Mouse (Mus musculus) lung, embryonic 15.5 days (tissue): ENCODE data around the gene Cd93. TPM values are rescaled to one million over a fixed set of nuclear protein-coding genes. Genes with fewer than 3 reads are reported as not detected.

Experiments
- ATAC-seq: fragments of 200-750 bp; cut with Nextera tagmentation; 2 replicates; pipeline ENCODE4 v1.8.0; 2017; ENCODE audit warnings: moderate number of reproducible peaks, borderline replicate concordance; ENCODE audit not compliant: low FRiP score, low TSS enrichment; ENCODE audit errors: extremely low read depth
- H3K27ac ChIP-seq: fragments of 300-500 bp; sonication (generic); 2 replicates; pipeline ENCODE4 v1.5.1; 2015; ENCODE audit warnings: moderate library complexity, mild to moderate bottlenecking, inconsistent platforms
- H3K27me3 ChIP-seq: fragments of 300-500 bp; sonication (generic); 2 replicates; pipeline ENCODE4 v1.6.1; 2015; ENCODE audit warnings: inconsistent platforms
- H3K36me3 ChIP-seq: fragments of 300-500 bp; sonication (generic); 2 replicates; pipeline ENCODE4 v1.6.1; 2015; ENCODE audit warnings: inconsistent platforms
- H3K4me1 ChIP-seq: fragments of 300-500 bp; sonication (generic); 2 replicates; pipeline ENCODE4 v1.6.1; 2015; ENCODE audit warnings: inconsistent platforms
- H3K4me2 ChIP-seq: fragments of 300-500 bp; sonication (generic); 2 replicates; pipeline ENCODE4 v1.6.1; 2015; ENCODE audit warnings: inconsistent platforms, mild to moderate bottlenecking, moderate library complexity
- H3K4me3 ChIP-seq: fragments of 300-500 bp; sonication (generic); 2 replicates; pipeline ENCODE4 v1.5.1; 2015; ENCODE audit warnings: mild to moderate bottlenecking, inconsistent platforms
- H3K9ac ChIP-seq: fragments of 300-500 bp; sonication (generic); 2 replicates; pipeline ENCODE4 v1.6.1; 2015; ENCODE audit warnings: inconsistent platforms
- H3K9me3 ChIP-seq: fragments of 300-500 bp; sonication (generic); 2 replicates; pipeline ENCODE4 v1.6.1; 2016; ENCODE audit warnings: inconsistent platforms
- WGBS: fragments of 180-500 bp; shearing (Covaris S2); methylation state at CpG from one replicate; pipeline ENCODE4 v1.1.7; 2015; 5-methylcytosine and 5-hydroxymethylcytosine counted together
- polyA plus RNA-seq: library from polyadenylated mRNA; unstranded; fragments of >200 nt; fragmentation: Nextera tagmentation; extraction: Ambion mirVana; gene quantifications from 2 replicates; pipeline ENCODE4 v1.2.1, GENCODE M21; 2015

The Cd93 gene
- polyA plus RNA-seq, 1 experiment from 2014 or later = 35.4 TPM

DNA sequence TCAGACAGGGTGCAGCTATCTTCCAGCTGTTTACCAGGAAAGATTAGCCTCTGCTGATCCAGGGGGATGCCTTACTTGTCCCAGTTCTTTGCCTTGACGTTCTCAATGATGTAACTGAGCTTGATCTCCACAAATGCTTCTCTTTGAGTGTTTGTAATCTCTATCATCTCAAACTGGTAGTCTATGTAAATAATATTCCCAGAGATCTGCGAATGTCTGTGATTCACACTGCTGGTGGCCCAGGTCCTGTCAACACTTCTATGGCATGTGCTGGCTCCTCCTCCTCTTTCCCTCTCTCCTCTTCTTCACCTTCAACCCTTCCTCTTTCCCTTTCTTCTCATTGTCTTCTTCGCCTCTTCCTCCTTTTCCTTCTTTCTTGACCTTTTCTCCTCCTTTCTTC is 24.2 kb downstream of the Cd93 start:
- Histone ChIP-seq H3K9ac (no peak overlapping the region), H3K36me3 (no peaks in the 10 kb centered on the region), H3K9me3 (no peaks in the 10 kb centered on the region), H3K4me2 (peak overlapping the region; percentile 9; the same call in 1 of the 2 replicates), H3K4me3 (no peak overlapping the region), H3K4me1 (peaks cover 39% of the 10 kb centered on the region), H3K27me3 (no peaks in the 10 kb centered on the region), H3K27ac (peak overlapping the region; percentile 73)
- WGBS = 27% methylated on average over 3 of the region's 3 CpGs
- ATAC-seq = peak; percentile 76; the same call in 1 of the 2 replicates

DNA sequence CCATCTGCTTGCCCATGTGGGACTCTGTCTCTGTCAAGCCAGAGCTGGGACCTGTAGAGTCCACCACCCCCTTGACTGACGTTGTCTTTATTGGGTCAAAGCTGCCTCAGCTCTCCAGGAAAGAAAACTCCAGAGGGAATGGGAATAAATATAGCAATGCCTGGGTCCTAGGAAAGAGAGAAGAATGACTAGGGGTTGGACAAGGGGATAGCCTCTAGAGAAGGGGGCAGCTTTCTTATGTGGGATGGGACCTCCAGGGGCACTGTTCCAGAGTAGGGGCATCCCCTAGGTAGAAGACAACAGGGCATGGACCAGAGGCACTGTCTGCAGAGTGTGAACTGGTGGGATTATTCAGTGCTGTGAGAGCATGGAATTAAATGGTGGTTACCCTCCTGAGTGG is 33.5 kb downstream of the Cd93 start:
- no peaks in the 10 kb centered on the region for H3K9me3 ChIP-seq
- no peak overlapping the region for H3K4me2 ChIP-seq
- H3K27me3 ChIP-seq = no peaks in the 10 kb centered on the region
- no peak overlapping the region for H3K4me3 ChIP-seq
- no peak overlapping the region for H3K27ac ChIP-seq
- ATAC-seq = no peak
- WGBS = 92% methylated on average over 1 of the region's 1 CpGs
- peaks cover 33% of the 10 kb centered on the region for H3K4me1 ChIP-seq
- no peaks in the 10 kb centered on the region for H3K36me3 ChIP-seq
- no peak overlapping the region for H3K9ac ChIP-seq

GRCm38 (mm10) chr2:148409141-148409540 is 34.2 kb downstream of the Cd93 start:
- 11% methylated on average over 9 of the region's 9 CpGs for WGBS
- Histone ChIP-seq H3K9me3 (no peaks in the 10 kb centered on the region), H3K9ac (no peak overlapping the region), H3K27ac (peak overlapping the region; percentile 74), H3K4me1 (peaks cover 35% of the 10 kb centered on the region), H3K4me2 (peak overlapping the region; percentile 78), H3K27me3 (no peaks in the 10 kb centered on the region), H3K4me3 (no peak overlapping the region), H3K36me3 (no peaks in the 10 kb centered on the region)
- peak; percentile 79 for ATAC-seq

- Histone ChIP-seq H3K27me3 (no peaks in the 10 kb centered on the region), H3K9me3 (no peaks in the 10 kb centered on the region), H3K27ac (peak overlapping the region; percentile 74), H3K36me3 (no peaks in the 10 kb centered on the region), H3K4me2 (peak overlapping the region; percentile 78), H3K4me1 (peaks cover 39% of the 10 kb centered on the region), H3K4me3 (peak overlapping the region; percentile 57; the same call in 1 of the 2 replicates), H3K9ac (peak overlapping the region; percentile 62; the same call in 1 of the 2 replicates)
- ATAC-seq = no peak; the same call in 1 of the 2 replicates
- 28% methylated on average over 6 of the region's 6 CpGs for WGBS
Observed at GRCm38 (mm10) chr2:148408761-148409120, 34.6 kb downstream of the Cd93 start.

DNA sequence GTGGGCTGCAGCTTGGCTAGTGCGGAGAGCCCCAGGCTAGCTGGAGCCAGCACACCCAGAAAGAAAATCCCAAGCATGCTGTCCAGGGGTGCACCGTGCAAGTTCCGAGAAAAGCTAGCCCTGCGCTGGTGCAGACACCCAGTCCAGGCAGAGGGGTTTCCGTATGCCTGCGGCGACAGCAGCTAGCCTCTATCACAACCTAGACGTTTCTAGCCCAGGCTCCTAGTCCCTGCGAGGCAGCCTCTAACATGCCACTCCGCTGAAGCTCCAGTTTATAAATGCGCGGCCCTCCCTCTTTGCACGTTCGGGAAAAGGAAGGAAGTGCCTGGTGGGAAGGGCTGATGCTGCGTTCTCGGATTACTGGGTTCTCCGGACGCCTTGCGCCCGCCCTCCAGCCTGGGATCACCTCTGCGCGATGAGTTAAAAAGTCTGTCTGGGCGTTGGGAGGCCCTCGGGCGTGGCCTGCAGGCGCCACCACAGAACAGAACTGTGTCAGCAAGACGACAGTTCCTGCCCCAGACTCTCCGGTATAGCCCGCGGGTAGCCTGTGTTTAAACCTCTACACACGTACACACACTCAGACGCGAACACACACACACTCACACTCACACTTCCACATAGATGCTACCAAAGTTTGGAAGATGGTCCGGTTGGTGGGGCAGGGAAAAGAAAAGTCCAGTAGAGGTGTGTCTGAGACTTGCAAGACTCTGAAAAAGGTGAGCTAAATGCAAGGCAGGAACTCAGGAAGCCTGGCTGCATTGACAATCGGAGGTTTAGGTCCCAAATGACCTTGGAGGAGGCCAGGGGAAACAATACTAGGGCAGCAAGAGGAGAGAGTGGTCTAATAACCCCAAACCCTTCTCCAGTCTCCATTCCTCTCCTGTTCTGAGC is 35.2 kb downstream of the Cd93 start, which contains the start of gene Thbd:
Gene Thbd (minus strand): TSS at position 319 of the 891 bp plus-strand sequence.
- H3K4me3 ChIP-seq = peak within 1 kb of the TSS; percentile 57
- H3K9me3 ChIP-seq = no peaks in the 10 kb centered on the region
- H3K4me2 ChIP-seq = peak within 1 kb of the TSS; percentile 78
- H3K4me1 ChIP-seq = peaks cover 44% of the 10 kb centered on the region
- H3K36me3 ChIP-seq = peaks cover 4% of the 10 kb centered on the region; the same call in 1 of the 2 replicates
- H3K9ac ChIP-seq = peak within 1 kb of the TSS; percentile 62
- 2% methylated on average over 35 of the region's 35 CpGs for WGBS
- H3K27me3 ChIP-seq = no peaks in the 10 kb centered on the region
- ATAC-seq = peak; percentile 79
- peak within 1 kb of the TSS; percentile 74 for H3K27ac ChIP-seq

GRCm38 (mm10) chr2:148406971-148407869 is 36.1 kb downstream of the Cd93 start:
- Histone ChIP-seq H3K9me3 (no peaks in the 10 kb centered on the region), H3K9ac (peak overlapping the region; percentile 62), H3K27ac (peak overlapping the region; percentile 74), H3K4me2 (peak overlapping the region; percentile 78), H3K4me3 (peak overlapping the region; percentile 57), H3K4me1 (peaks cover 53% of the 10 kb centered on the region), H3K36me3 (peaks cover 4% of the 10 kb centered on the region; the same call in 1 of the 2 replicates), H3K27me3 (no peaks in the 10 kb centered on the region)
- peak; percentile 31; the same call in 1 of the 2 replicates for ATAC-seq
- WGBS = 2% methylated on average over 55 of the region's 55 CpGs

DNA sequence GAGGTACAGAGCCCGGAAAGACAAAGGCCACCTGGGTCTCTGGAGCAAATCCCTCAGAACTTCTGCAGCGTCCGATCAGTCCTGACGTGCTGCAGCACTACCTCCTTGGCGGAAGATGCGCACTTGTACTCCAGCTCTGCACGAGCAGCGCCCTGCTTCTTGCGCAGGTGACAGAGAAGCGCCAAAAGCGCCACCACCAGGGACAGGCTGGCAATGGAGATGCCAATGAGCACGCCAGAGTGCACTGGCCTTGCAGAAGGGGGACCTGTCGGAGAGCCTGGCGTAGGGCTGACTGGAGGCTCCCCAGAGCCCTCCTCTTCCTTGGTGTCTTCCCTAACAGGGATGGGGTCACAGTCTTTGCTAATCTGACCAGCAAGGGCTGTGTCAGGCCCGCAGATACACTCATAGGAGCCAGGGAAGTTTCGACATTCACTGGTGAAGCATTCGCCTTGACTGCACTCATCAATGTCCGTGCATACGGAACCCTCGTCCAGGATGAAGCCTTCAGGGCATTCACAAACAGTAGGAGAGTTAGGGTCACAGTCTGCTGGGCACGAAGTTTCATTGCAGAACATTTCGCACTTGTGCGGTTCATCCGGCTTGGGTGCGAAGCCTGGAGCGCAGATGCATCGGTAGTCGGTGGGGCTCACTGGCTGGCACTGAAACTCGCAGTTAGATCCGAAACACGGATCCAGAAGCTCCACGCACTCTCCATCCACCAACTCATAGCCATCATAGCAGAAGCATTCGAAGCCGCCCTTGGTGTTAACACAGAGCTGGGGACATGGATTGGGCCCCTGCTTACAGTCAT is 37.0 kb downstream of the Cd93 start:
- 7% methylated on average over 34 of the region's 34 CpGs for WGBS
- H3K9ac ChIP-seq = peak overlapping the region; percentile 62
- H3K4me3 ChIP-seq = peak overlapping the region; percentile 57
- peak overlapping the region; percentile 74 for H3K27ac ChIP-seq
- H3K36me3 ChIP-seq = peaks cover 4% of the 10 kb centered on the region; the same call in 1 of the 2 replicates
- H3K9me3 ChIP-seq = no peaks in the 10 kb centered on the region
- H3K4me1 ChIP-seq = peaks cover 53% of the 10 kb centered on the region
- peak overlapping the region; percentile 78 for H3K4me2 ChIP-seq
- ATAC-seq = no peak
- H3K27me3 ChIP-seq = no peaks in the 10 kb centered on the region

DNA sequence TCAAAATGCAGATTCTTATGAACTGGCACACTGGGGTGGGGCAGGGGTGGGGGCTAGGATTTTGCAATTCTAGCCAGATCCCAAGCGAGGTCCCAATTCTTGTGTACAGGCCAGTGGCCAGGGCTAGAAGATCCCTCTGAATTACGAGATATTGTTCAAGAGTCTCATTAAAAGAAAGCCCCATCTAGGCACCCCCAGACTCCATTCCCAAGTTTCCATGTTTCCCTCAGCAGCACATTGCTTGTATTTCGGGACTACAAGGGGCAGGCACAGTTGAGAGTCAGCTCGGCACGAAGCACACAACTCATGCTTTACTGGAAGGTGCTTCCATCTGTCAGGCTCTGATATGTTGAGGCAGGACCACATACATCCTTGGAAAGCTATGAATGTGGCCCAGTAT is 38.5 kb downstream of the Cd93 start:
- Histone ChIP-seq H3K36me3 (peaks cover 4% of the 10 kb centered on the region; the same call in 1 of the 2 replicates), H3K9me3 (no peaks in the 10 kb centered on the region), H3K27me3 (no peaks in the 10 kb centered on the region), H3K4me3 (peak overlapping the region; percentile 57), H3K27ac (peak overlapping the region; percentile 9; the same call in 1 of the 2 replicates), H3K9ac (peak overlapping the region; percentile 31), H3K4me1 (peaks cover 64% of the 10 kb centered on the region), H3K4me2 (peak overlapping the region; percentile 78)
- 31% methylated on average over 5 of the region's 5 CpGs for WGBS
- no peak for ATAC-seq

DNA sequence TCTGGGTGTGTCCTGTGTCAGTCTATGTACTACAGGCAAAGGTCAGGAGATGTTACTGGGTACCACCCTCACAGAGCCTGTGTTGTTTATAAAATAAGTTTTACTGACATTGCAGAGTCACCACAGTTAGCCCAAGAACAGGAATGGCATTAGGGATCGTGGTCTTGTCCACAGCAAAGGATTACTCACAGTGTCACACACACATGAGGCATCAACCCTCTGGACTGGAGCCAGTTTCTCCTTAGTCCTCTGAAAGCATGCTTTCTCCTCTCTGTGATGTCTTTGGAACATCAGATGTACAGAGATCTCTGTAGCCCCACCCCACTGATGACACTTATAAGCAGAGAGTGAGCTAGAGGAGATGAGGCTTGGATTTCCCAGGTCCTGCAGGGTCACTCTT is 41.1 kb downstream of the Cd93 start:
- peak overlapping the region; percentile 78 for H3K4me2 ChIP-seq
- 61% methylated on average over 1 of the region's 1 CpGs for WGBS
- peaks cover 74% of the 10 kb centered on the region for H3K4me1 ChIP-seq
- H3K9ac ChIP-seq = no peak overlapping the region
- ATAC-seq = no peak
- peaks cover 4% of the 10 kb centered on the region; the same call in 1 of the 2 replicates for H3K36me3 ChIP-seq
- no peak overlapping the region for H3K4me3 ChIP-seq
- H3K27ac ChIP-seq = no peak overlapping the region
- H3K9me3 ChIP-seq = no peaks in the 10 kb centered on the region
- no peaks in the 10 kb centered on the region for H3K27me3 ChIP-seq

- Histone ChIP-seq H3K9me3 (no peaks in the 10 kb centered on the region), H3K27ac (no peak overlapping the region), H3K4me1 (peaks cover 80% of the 10 kb centered on the region), H3K4me2 (no peak overlapping the region), H3K9ac (no peak overlapping the region), H3K36me3 (peaks cover 4% of the 10 kb centered on the region; the same call in 1 of the 2 replicates), H3K4me3 (no peak overlapping the region), H3K27me3 (peaks cover 11% of the 10 kb centered on the region; the same call in 1 of the 2 replicates)
- 88% methylated on average over 5 of the region's 5 CpGs for WGBS
- no peak for ATAC-seq
Observed at GRCm38 (mm10) chr2:148398901-148399685, 44.3 kb downstream of the Cd93 start.
